9 mouse cellular contexts compared by ENCODE assay signal in the genomic region with DNA sequence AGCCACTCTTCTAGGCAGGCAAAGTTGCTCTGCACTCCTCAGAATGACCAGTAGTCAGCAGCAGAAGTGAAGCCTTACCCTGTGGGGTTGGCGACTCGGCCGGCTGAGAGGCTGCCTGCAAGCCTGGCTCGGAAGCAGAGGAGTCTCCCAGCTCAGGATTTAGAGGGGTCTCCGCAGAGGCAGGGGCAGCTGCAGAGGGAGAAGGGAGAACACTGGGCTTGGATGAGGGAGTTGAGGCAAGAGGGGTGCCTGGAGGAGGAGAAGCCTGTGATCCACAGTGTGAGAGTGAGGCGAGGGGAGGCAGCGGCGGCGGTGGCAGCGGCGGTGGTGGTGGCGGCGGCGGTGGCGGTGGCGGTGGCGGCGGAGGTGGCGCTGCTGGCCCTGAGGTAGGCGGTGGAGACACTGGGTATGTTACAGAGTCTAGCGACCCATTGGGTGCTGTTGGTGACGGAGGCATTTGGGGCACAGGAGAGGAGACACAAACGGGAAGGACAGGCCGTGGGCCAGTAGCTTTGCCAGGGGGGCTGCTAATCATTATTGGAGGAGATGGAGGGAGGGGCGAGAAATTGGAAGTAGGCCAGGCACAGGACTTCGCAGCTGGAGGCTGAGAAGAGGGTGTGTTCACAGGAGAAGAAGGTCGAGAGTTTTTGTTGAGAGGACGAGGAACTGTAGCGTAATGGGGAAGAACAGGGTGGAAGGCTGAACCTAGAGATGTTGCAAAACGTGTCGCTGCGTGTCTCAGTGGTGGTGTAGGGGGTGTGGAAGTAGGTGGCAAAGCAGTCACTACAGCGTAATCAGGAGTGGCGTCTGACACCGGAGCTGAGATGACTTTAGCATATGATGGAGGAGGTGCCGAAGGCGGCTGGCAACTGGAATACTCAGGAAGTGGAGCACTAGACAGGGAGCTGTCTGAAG.
DNase-seq lines count a peak whose midpoint lies in the region; ATAC-seq lines count a peak whose summit lies in the region.
"Had no signal": no experiment of that assay in that cellular context is flagged by ENCODE, and none has a peak within 500 bp of the region (broad histone marks: within the 10 kb centered on the region; RNA-seq: fewer than 3 reads in every experiment).

No protein-coding gene starts in this region.

- H3K27me3 ChIP-seq in heart, embryonic 11.5 days (ENCODE audit: control insufficient read depth, insufficient read depth, low read length), result no peaks in the 10 kb centered on the region
- no peaks in the 10 kb centered on the region for H3K27me3 ChIP-seq in forebrain, embryonic 14.5 days (replicated peaks; ENCODE audit: control insufficient read depth, insufficient read depth, low read length)
- H3K27me3 ChIP-seq: embryonic facial prominence, embryonic 12.5 days had no signal

- peak overlapping the region; percentile 53 for H3K4me2 ChIP-seq in heart, embryonic 11.5 days
- no peak overlapping the region for H3K4me2 ChIP-seq in forebrain, embryonic 14.5 days (ENCODE audit: low read length)
- H3K4me2 ChIP-seq: embryonic facial prominence, embryonic 12.5 days had no signal

- H3K9ac ChIP-seq in heart, embryonic 11.5 days (ENCODE audit: low read depth, low read length), result 0 out of 2 replicates have a peak overlapping the region, but pooled peaks have one; percentile 39
- H3K9ac ChIP-seq in forebrain, embryonic 14.5 days (ENCODE audit: low read length), result no peak overlapping the region
- H3K9ac ChIP-seq: embryonic facial prominence, embryonic 12.5 days had no signal

- H3K4me3 ChIP-seq in heart, embryonic 11.5 days (ENCODE audit: low read depth, low read length), result peak overlapping the region; percentile 29
- H3K4me3 ChIP-seq in forebrain, embryonic 14.5 days (ENCODE audit: low read depth, low read length), result no peak overlapping the region
- H3K4me3 ChIP-seq: embryonic facial prominence, embryonic 12.5 days had no signal

- WGBS in heart, embryonic 11.5 days (ENCODE audit: insufficient replicate concordance), result 50% methylated on average over 28 of the region's 37 CpGs
- 82% methylated on average over 34 of the region's 37 CpGs for WGBS in forebrain, embryonic 14.5 days

- peaks cover 5% of the 10 kb centered on the region; the same call in 1 of the 2 replicates for H3K36me3 ChIP-seq in heart, embryonic 11.5 days (ENCODE audit: control insufficient read depth, insufficient read depth, low read length)
- peaks cover 36% of the 10 kb centered on the region for H3K36me3 ChIP-seq in forebrain, embryonic 14.5 days (ENCODE audit: control insufficient read depth, insufficient read depth, low read length)

- ATAC-seq in heart, embryonic 11.5 days (replicated peaks; ENCODE audit: insufficient number of reproducible peaks, low FRiP score, low TSS enrichment), result 0 out of 2 replicates have a peak, but pooled peaks have one; percentile 35
- no peak for ATAC-seq in forebrain, embryonic 14.5 days

- H3K27ac ChIP-seq in heart, embryonic 11.5 days (ENCODE audit: low read depth, low read length), result no peak overlapping the region
- no peak overlapping the region for H3K27ac ChIP-seq in forebrain, embryonic 14.5 days (ENCODE audit: low read depth, low read length)
- H3K27ac ChIP-seq: embryonic facial prominence, embryonic 12.5 days had no signal

- no peaks in the 10 kb centered on the region for H3K9me3 ChIP-seq in heart, embryonic 11.5 days (replicated peaks; ENCODE audit: control insufficient read depth, low read length)
- no peaks in the 10 kb centered on the region for H3K9me3 ChIP-seq in forebrain, embryonic 14.5 days (replicated peaks; ENCODE audit: control insufficient read depth, low read length)
- H3K9me3 ChIP-seq: embryonic facial prominence, embryonic 12.5 days had no signal

- DNase-seq in left cerebral cortex, adult 9 months (ENCODE audit: low spot score in 2 of 2), result peak; percentile 7 to 19
- DNase-seq in left cerebral cortex, adult 11 months (ENCODE audit: low spot score), result no peak
- DNase-seq in adrenal gland, postnatal 36 days, result peak; percentile 15 to 27
- DNase-seq in kidney, postnatal 4 days, result peak; percentile 17 to 51
- DNase-seq in mesoderm, embryonic 11.5 days (ENCODE audit: low read depth, low spot score), result peak; percentile 35
- peak; percentile 42 for DNase-seq in thymus, postnatal 0 days (ENCODE audit: low spot score)
- DNase-seq in forebrain, embryonic 14.5 days (ENCODE audit: low spot score), result no peak

- H3K4me1 ChIP-seq in heart, embryonic 11.5 days (ENCODE audit: control insufficient read depth, insufficient read depth, low read length), result peaks cover 5% of the 10 kb centered on the region
- no peaks in the 10 kb centered on the region for H3K4me1 ChIP-seq in forebrain, embryonic 14.5 days (ENCODE audit: control insufficient read depth, insufficient read depth, low read length)

Comparison
In these comparisons a context has a peak if more than half of its experiments do, and no peak if none do; other contexts are left out.
1. DNase-seq: peak in left cerebral cortex, adult 9 months (2 of 2), adrenal gland, postnatal 36 days (2 of 2), kidney, postnatal 4 days (2 of 2), mesoderm, embryonic 11.5 days (single experiment) and thymus, postnatal 0 days (single experiment); none in left cerebral cortex, adult 11 months (single experiment) and forebrain, embryonic 14.5 days (single experiment).